Mouse (Mus musculus) bone marrow, adult 2 months (tissue): Measurements from ENCODE around the gene Faf1.

Experiments
- CTCF ChIP-seq: fragments of 200-500 bp; IDR thresholded peaks from 2 replicates; pipeline ENCODE4 v1.5.1; 2011; ENCODE audit warnings: low read length, control low read depth; ENCODE audit not compliant: control insufficient read depth, insufficient read depth
- POLR2A ChIP-seq: fragments of 200-500 bp; IDR thresholded peaks from 2 replicates; pipeline ENCODE4 v1.6.1; 2011; ENCODE audit warnings: low read depth, mild to moderate bottlenecking, control low read depth, low read length, borderline replicate concordance; ENCODE audit not compliant: control insufficient read depth

GRCm38 (mm10) chr4:109815592-109815991 is 139.2 kb downstream of the Faf1 start:
- TF ChIP-seq POLR2A (no peak), CTCF (no peak)
